Mouse (Mus musculus) Patski (cell line): ENCODE measurements around the gene Trim30d. TPM values are rescaled to one million over a fixed set of nuclear protein-coding genes. Genes with fewer than 3 reads are reported as not detected.
"Not testable (repeated sequence)": the region's sequence is repeated elsewhere in the genome, so short reads cannot be mapped to it uniquely, and the experiment has no call there.

Experiments
- ATAC-seq: fragments of 100-300 bp; one replicate; pipeline ENCODE4 v1.8.0; 2021
- CTCF ChIA-PET: fragments of 350-600 bp; sonication (Branson Sonifier 250); formaldehyde crosslinking; loops from one replicate; lab custom pipeline; 2022; ENCODE audit warnings: inconsistent platforms; lab: Charles Lee
- POLR2A ChIA-PET: fragments of 350-600 bp; sonication (Branson Sonifier 250); formaldehyde crosslinking; loops from one replicate; lab custom pipeline; 2022; ENCODE audit warnings: antibody characterized with exemption, inconsistent platforms; lab: Charles Lee
- DNase-seq: peaks from one replicate; pipeline ENCODE4 v3.0.0-alpha.2; 2011; ENCODE audit warnings: low read depth, low spot score
- H3K27me3 ChIP-seq: fragments of 371-371 bp; one replicate; pipeline ENCODE4 v1.5.1; 2021
- CTCF ChIP-seq: fragments of 100-300 bp; IDR thresholded peaks from one replicate; pipeline ENCODE4 v1.5.1; 2021
- in situ Hi-C: fragments of 300-500 bp; cut with MboI; formaldehyde crosslinking; loops from 3 replicates; pipeline ENCODE4 v1.11.1; 2018; ENCODE audit warnings: low pct_unique_long_range_greater_than_20kb, mixed read lengths
- polyA plus RNA-seq: library from polyadenylated mRNA; unstranded; gene quantifications from one replicate; pipeline ENCODE4 v1.2.3, GENCODE M21; 2021

The Trim30d gene
- polyA plus RNA-seq: not detected

- CTCF ChIA-PET, ATAC-seq, H3K27me3 ChIP-seq, in situ Hi-C loops, DNase-seq, POLR2A ChIA-PET: not testable (repeated sequence)
Observed at GRCm38 (mm10) chr7:104507421-104508065, at the start of gene Trim30d. TSS of gene Trim30d (minus strand) at chr7:104507849.

DNA sequence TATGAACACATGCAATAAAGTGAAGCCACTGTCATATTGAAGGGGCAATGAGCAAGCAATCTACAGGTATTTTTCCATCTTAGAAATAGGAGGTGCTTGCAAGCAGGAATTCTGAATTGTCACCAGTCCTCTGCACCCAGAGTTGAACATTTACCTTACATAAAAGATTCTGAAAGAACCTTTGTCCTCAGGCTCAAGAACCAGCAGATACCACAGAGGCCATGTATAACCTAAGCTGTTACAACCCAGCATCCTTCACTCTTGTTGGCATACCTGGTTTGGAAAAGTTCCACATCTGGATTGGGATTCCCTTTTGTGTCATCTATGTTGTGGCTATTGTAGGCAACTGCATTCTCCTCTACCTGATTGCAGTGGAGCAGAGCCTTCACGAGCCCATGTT lies 45.1 kb upstream of the Trim30d start:
- no peaks in the 10 kb centered on the region for H3K27me3 ChIP-seq
- no peak for ATAC-seq
- ChIA-PET CTCF (no interaction called here), POLR2A (no interaction called here)
- no peak for TF ChIP-seq CTCF
- no peak for DNase-seq
- in situ Hi-C loops: no loop called here

- ChIA-PET CTCF (no interaction called here), POLR2A (no interaction called here)
- DNase-seq (no peak), ATAC-seq (no peak)
- no peaks in the 10 kb centered on the region for H3K27me3 ChIP-seq
- in situ Hi-C loops: no loop called here
- no peak for TF ChIP-seq CTCF
Observed at GRCm38 (mm10) chr7:104549833-104550232, 42.2 kb upstream of the Trim30d start, which contains the start of gene Olfr651. TSS of gene Olfr651 (plus strand) at chr7:104550133.

DNA sequence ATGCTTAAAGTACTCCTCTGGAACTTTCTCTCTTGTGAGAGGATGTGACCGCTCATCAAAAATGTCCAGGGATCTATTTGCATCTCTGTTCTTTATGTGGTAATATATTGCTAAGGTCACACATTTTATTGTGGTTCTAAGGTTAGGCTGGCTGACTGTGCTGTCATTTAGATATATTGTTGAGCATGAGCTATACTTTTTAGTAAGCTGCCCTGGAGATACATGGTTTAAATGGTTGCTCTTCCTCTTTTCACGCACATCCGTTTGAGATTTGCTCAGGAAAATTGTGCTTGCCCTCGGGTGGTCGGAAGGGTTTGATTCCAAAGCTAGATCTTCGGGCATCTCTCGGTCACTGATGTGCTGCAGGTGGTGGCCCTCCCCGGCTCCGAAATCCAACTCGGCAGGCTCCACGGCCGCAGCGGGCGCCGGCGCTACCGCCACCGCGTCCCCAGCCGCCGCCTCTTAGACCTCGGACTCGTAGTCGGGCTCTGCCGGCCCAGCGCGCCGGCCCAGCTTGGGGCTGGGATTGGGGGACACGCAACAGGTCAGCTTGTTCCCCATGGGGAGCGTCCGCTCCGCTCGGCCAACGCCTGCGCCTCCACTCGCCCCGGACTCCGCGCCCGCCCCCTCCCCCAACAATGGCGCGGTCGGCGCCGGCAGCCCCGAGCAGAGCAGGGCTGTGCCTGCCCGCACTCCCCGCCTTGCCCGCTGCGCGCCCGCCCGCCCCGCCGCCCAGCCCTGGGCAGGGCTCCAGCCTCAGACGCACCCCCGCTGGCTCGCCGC lies 5.9 kb downstream of the Trim30d start:
- TF ChIP-seq CTCF: no peak
- DNase-seq (no peak), ATAC-seq (no peak)
- POLR2A ChIA-PET: no interaction called here
- no peaks in the 10 kb centered on the region for H3K27me3 ChIP-seq
- in situ Hi-C loops: no loop called here
- CTCF ChIA-PET: no interaction called here

DNA sequence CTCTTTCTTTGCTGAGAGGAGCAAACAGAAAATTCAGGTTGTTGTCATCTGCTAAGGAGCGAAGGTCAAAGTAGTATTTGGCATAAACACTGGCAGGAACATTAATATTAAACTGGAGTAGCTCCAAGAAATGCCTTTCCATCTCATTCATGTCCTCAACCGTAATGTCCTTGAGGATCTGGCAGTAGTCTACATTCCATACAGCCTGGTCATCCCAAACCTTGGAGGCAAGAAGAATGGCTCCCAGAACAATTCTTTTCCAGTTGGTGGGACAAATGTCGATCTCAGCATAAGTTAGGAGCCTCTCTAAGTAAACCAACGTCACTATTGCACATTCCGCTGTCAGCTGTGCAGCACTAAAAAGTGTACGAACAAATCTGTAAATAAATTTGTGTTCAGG lies 6.5 kb downstream of the Trim30d start:
- DNase-seq, H3K27me3 ChIP-seq, in situ Hi-C loops, ATAC-seq, POLR2A ChIA-PET, CTCF ChIA-PET: not testable (repeated sequence)

- ATAC-seq: not testable (repeated sequence)
Observed at GRCm38 (mm10) chr7:104499464-104499863, 8.2 kb downstream of the Trim30d start.

DNA sequence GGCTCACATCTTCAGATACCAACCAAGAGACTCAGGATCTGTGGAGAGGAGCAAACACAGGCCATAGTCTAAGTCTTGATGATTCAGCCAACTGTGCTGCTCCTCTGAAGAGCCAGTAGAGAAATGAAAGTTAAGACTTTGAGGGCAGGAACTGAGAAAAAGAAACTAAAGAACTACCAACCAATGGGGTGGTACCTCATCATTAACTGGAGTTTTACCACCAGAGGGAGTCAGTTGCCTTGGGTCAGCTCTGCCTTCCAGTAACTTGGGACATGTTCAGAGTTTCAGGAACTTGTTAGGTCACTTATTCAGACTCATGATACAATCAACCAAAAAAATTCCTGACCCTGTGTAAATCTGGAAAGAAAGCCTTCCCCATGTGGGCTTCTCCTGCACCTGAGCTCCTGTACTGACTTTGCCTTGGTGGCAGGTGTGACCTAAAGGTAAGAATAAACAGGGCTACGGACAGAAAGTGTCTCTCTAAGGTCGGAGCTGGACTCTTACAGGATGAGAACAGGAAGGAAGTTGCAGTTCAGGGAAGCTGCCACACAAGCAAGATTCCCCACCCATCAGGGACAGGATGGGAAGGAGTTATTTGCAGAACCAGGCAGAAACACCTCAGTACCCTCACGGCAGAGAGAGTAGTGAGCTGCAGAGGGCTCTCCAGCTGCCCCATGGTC lies 42.4 kb downstream of the Trim30d start, which contains the start of gene Trim30a:
Gene Trim30a (minus strand): TSS at position 129 of the 680 bp plus-strand sequence.
- TF ChIP-seq CTCF: no peak
- ChIA-PET POLR2A (no interaction called here), CTCF (no interaction called here)
- no peaks in the 10 kb centered on the region for H3K27me3 ChIP-seq
- DNase-seq (no peak), ATAC-seq (no peak)
- in situ Hi-C loops: no loop called here

More at GRCm38 (mm10) chr7:104499464-104499863, 8.2 kb downstream of the Trim30d start:
- H3K27me3 ChIP-seq, CTCF ChIA-PET, POLR2A ChIA-PET, DNase-seq: not testable (repeated sequence)
- in situ Hi-C loops: loop anchor here (5.0 kb wide), 1 partner anchor 47 kb away; no protein-coding TSS in a partner anchor

DNA sequence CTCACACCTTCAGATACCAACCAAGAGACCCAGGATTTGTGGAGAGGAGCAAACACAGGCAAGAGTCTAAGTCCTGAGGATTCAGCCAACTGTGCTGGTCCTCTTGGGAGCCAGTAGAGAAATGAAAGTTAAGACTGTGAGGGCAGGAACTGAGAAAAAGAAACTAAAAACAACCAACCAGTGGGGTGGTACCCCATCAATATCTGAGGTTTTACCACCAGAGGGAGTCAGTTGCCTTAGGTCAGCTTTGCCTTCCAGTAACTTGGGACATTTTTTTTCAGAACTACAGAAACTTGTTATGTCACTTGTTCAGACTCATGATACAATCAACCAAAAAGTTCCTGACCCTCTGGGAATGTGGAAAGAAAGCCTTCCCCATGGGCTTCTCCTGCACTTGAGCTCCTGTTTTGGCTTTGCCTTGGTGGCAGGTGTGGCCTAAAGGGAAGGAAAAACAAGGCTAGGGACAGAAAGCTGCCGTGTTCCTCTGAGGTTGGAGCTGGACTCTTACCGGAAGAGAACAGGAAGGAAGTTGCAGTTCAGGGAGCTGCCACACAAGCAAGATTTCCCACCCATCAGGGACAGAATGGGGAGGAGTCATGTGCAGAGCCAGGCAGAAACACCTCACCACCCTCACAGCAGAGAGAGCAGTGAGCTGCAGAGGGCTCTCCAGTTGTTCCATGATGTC lies 61.5 kb downstream of the Trim30d start:
- in situ Hi-C loops: no loop called here
- DNase-seq (no peak), ATAC-seq (peak; percentile 89)
- H3K27me3 ChIP-seq: no peaks in the 10 kb centered on the region
- TF ChIP-seq CTCF: peak; percentile 45
- CTCF ChIA-PET: interaction anchor here (1.1 kb wide), 1 partner anchor 12 kb away, joined by 3 read pairs; no protein-coding TSS in a partner anchor
- POLR2A ChIA-PET: no interaction called here

Other genes with a start within 250 kb of the Trim30d start
- 2.3 TPM for gene Trim5, start 219.8 kb downstream of the Trim30d start, polyA plus RNA-seq
- 2.1 TPM for gene Trim12a, start 192.4 kb downstream of the Trim30d start, polyA plus RNA-seq
- gene Trim34b, start 178.4 kb downstream of the Trim30d start, polyA plus RNA-seq: 1.4 TPM
- gene Trim12c, start 154.5 kb downstream of the Trim30d start, polyA plus RNA-seq: 12.2 TPM
- not detected for gene Trim30b, start 138.0 kb downstream of the Trim30d start, polyA plus RNA-seq
- gene Trim30c, start 107.0 kb downstream of the Trim30d start, polyA plus RNA-seq: not detected
- 0.67 TPM for gene Trim30a, start 42.7 kb downstream of the Trim30d start, polyA plus RNA-seq
- not detected for gene Olfr651, start 42.3 kb upstream of the Trim30d start, polyA plus RNA-seq
- gene Olfr652, start 53.1 kb upstream of the Trim30d start, polyA plus RNA-seq: not detected
- gene Olfr653, start 69.5 kb upstream of the Trim30d start, polyA plus RNA-seq: not detected
- not detected for gene Olfr654, start 79.2 kb upstream of the Trim30d start, polyA plus RNA-seq
- 0.19 TPM for gene Olfr655, start 93.9 kb upstream of the Trim30d start, polyA plus RNA-seq
- not detected for gene Olfr656, start 106.1 kb upstream of the Trim30d start, polyA plus RNA-seq
- not detected for gene Olfr657, start 116.9 kb upstream of the Trim30d start, polyA plus RNA-seq
- not detected for gene Olfr658, start 139.5 kb upstream of the Trim30d start, polyA plus RNA-seq
- gene Olfr659, start 158.9 kb upstream of the Trim30d start, polyA plus RNA-seq: not detected
- gene Olfr661, start 178.7 kb upstream of the Trim30d start, polyA plus RNA-seq: not detected